Mouse (Mus musculus) lung, postnatal 0 days (tissue): ENCODE measurements at regions not wholly inside any gene's neighbourhood (a gene's known extent, or its start where the extent isn't known, plus 50 kb on each side); places are given as distances from the start of the nearest gene placed in this dataset.

Experiments
- ATAC-seq: fragments of 200-750 bp; cut with Nextera tagmentation; 2 replicates; pipeline ENCODE4 v1.8.0; 2017; ENCODE audit warnings: moderate library complexity
- DNase-seq: peaks from one replicate; pipeline ENCODE4 v3.0.0-alpha.2; 2016; ENCODE audit warnings: low spot score
- H3K27ac ChIP-seq: fragments of 300-500 bp; sonication (generic); 2 replicates; pipeline ENCODE4 v1.5.1; 2014; ENCODE audit warnings: antibody characterized with exemption, mild to moderate bottlenecking, low read length, mixed read lengths
- H3K27me3 ChIP-seq: fragments of 300-500 bp; sonication (generic); replicated peaks from 2 replicates; pipeline ENCODE4 v1.6.1; 2014; ENCODE audit warnings: low read length, mixed read lengths; ENCODE audit not compliant: insufficient read depth
- H3K36me3 ChIP-seq: fragments of 300-500 bp; sonication (generic); 2 replicates; pipeline ENCODE4 v1.6.1; 2014; ENCODE audit warnings: low read length, mixed read lengths; ENCODE audit not compliant: insufficient read depth
- H3K4me1 ChIP-seq: fragments of 300-500 bp; sonication (generic); 2 replicates; pipeline ENCODE4 v1.6.1; 2014; ENCODE audit warnings: antibody characterized with exemption, low read depth, low read length, mixed read lengths; ENCODE audit not compliant: insufficient read depth
- H3K4me2 ChIP-seq: fragments of 300-500 bp; sonication (generic); replicated peaks from 2 replicates; pipeline ENCODE4 v1.6.1; 2014; ENCODE audit warnings: low read depth, mild to moderate bottlenecking, low read length, moderate library complexity, mixed read lengths
- H3K4me3 ChIP-seq: fragments of 300-500 bp; sonication (generic); 2 replicates; pipeline ENCODE4 v1.5.1; 2014; ENCODE audit warnings: low read depth, low read length
- H3K9ac ChIP-seq: fragments of 300-500 bp; sonication (generic); replicated peaks from 2 replicates; pipeline ENCODE4 v1.6.1; 2014; ENCODE audit warnings: low read depth, mild to moderate bottlenecking
- H3K9me3 ChIP-seq: fragments of 300-500 bp; sonication (generic); 2 replicates; pipeline ENCODE4 v1.6.1; 2016; ENCODE audit warnings: low read length, mixed read lengths
- CTCF ChIP-seq: IDR thresholded peaks from 2 replicates; pipeline ENCODE4 v1.5.1; 2016; ENCODE audit warnings: antibody characterized with exemption, mild to moderate bottlenecking
- EP300 ChIP-seq: IDR thresholded peaks from 2 replicates; pipeline ENCODE4 v1.6.1; 2016; ENCODE audit warnings: antibody characterized with exemption, mild to moderate bottlenecking, control low read depth
- WGBS: fragments of 180-500 bp; shearing (Covaris S2); extraction: QIAGEN DNeasy Blood & Tissue Kit; methylation state at CpG from one replicate; pipeline ENCODE4 v1.1.7; 2014; 5-methylcytosine and 5-hydroxymethylcytosine counted together

DNA sequence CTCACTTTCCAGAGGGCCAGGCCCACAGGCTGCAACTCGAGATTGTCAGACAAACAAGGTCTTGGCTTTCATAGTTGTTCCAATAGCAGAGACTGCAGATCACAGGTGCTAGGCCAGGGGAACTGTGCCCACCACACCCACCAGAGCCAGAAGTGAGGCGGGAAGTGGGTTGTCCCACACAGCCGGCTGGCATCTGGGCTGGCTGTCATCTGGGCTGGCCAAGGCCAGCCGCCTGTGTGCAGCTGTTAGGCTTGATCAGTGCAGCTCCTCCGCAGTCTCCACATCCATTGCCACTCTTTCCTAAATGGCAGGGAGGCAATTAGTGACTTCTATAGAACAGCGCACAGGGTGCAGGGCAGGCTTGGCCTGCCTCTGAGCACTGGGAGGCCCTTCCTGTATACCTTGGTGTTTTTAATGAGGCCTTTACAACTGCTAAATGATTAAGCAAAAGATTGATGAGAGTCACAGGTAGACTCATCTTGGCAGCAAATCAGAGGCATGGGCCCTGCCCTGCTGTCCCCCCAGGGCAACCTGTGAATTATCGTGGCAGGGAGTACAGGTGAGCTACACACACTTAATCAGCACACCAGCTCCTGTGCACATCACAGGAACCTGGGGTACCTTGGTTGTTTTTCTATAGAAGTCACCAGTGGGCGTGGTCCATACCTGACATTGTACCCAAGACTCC, 122.9 kb downstream of the Bmp7 start:
- Histone ChIP-seq H3K4me1 (no peaks in the 10 kb centered on the region), H3K9me3 (no peaks in the 10 kb centered on the region), H3K27ac (no peak overlapping the region), H3K9ac (no peak overlapping the region), H3K36me3 (no peaks in the 10 kb centered on the region), H3K27me3 (no peaks in the 10 kb centered on the region), H3K4me3 (no peak overlapping the region), H3K4me2 (no peak overlapping the region)
- no peak for TF ChIP-seq CTCF
- TF ChIP-seq EP300 = no peak
- 49% methylated on average over 8 of the region's 8 CpGs for WGBS
- no peak for DNase-seq
- ATAC-seq = no peak
